Mouse (Mus musculus) liver, embryonic 14.5 days (tissue): ENCODE results near the gene Slco4a1. TPM values are rescaled to one million over a fixed set of nuclear protein-coding genes. Genes with fewer than 3 reads are reported as not detected.

ENCODE experiments used
- ATAC-seq: fragments of 200-750 bp; cut with Nextera tagmentation; 2 replicates; pipeline ENCODE4 v1.8.0; 2017; ENCODE audit warnings: moderate number of reproducible peaks, mild to moderate bottlenecking, moderate library complexity; ENCODE audit not compliant: insufficient read depth
- DNase-seq, 3 experiments: peaks; one replicate each; pipeline ENCODE4 v3.0.0-alpha.2; 2012 to 2013; ENCODE audit warnings: low read depth in 3 of 3, low spot score in 3 of 3
- H3K27ac ChIP-seq: fragments of 300-500 bp; sonication (generic); 2 replicates; pipeline ENCODE4 v1.5.1; 2014; ENCODE audit warnings: moderate library complexity, mild to moderate bottlenecking, control low read depth, inconsistent platforms
- H3K27me3 ChIP-seq: fragments of 300-500 bp; sonication (generic); 2 replicates; pipeline ENCODE4 v1.6.1; 2014; ENCODE audit warnings: mild to moderate bottlenecking, low read length, moderate library complexity; ENCODE audit not compliant: control insufficient read depth, insufficient read depth
- H3K36me3 ChIP-seq: fragments of 300-500 bp; sonication (generic); replicated peaks from 2 replicates; pipeline ENCODE4 v1.6.1; 2014; ENCODE audit warnings: low read depth; ENCODE audit not compliant: control insufficient read depth, insufficient read depth
- H3K4me1 ChIP-seq, 2 experiments: fragments of 200-500 bp in 1 of 2; fragments of 300-500 bp in 1 of 2; sonication (generic) in 1 of 2; replicated peaks; 2 replicates each; pipeline ENCODE4 v1.6.1; 2012 to 2014; ENCODE audit warnings: antibody characterized with exemption in 1 of 2, inconsistent platforms in 1 of 2, low read length in 1 of 2; ENCODE audit not compliant: control insufficient read depth in 2 of 2, insufficient read depth in 2 of 2
- H3K4me2 ChIP-seq: fragments of 300-500 bp; sonication (generic); 2 replicates; pipeline ENCODE4 v1.6.1; 2014; ENCODE audit warnings: low read depth, mild to moderate bottlenecking, control low read depth, moderate library complexity
- H3K4me3 ChIP-seq, 2 experiments: fragments of 200-500 bp in 1 of 2; fragments of 300-500 bp in 1 of 2; sonication (generic) in 1 of 2; 2 replicates each; pipeline ENCODE4 v1.5.1; 2012 to 2014; ENCODE audit warnings: low read depth in 2 of 2, low read length in 2 of 2, mild to moderate bottlenecking in 2 of 2, control low read depth in 1 of 2, inconsistent platforms in 1 of 2, moderate library complexity in 1 of 2; ENCODE audit not compliant: insufficient read depth in 1 of 2
- H3K9ac ChIP-seq: fragments of 300-500 bp; sonication (generic); replicated peaks from 2 replicates; pipeline ENCODE4 v1.6.1; 2014; ENCODE audit warnings: mild to moderate bottlenecking, control low read depth, moderate library complexity
- H3K9me3 ChIP-seq: fragments of 300-500 bp; sonication (generic); 2 replicates; pipeline ENCODE4 v1.6.1; 2016; ENCODE audit warnings: low read length, mixed read lengths; ENCODE audit not compliant: control insufficient read depth
- CTCF ChIP-seq: IDR thresholded peaks from 2 replicates; pipeline ENCODE4 v1.5.1; 2016; ENCODE audit warnings: antibody characterized with exemption, low read depth, control low read depth
- EP300 ChIP-seq: IDR thresholded peaks from 2 replicates; pipeline ENCODE4 v1.6.1; 2016; ENCODE audit warnings: antibody characterized with exemption, low read depth
- WGBS: fragments of 180-500 bp; shearing (Covaris S2); extraction: QIAGEN DNeasy Blood & Tissue Kit; methylation state at CpG from one replicate; pipeline ENCODE4 v1.1.7; 2014; ENCODE audit not compliant: insufficient replicate concordance; 5-methylcytosine and 5-hydroxymethylcytosine counted together
- polyA plus RNA-seq, 2 experiments: library from polyadenylated mRNA; depleted of rRNA in 1 of 2; stranded (reverse) in 1 of 2; unstranded in 1 of 2; fragments of >200 nt; fragmentation: Nextera tagmentation in 1 of 2; extraction: Ambion mirVana in 1 of 2; gene quantifications; 2 replicates each; pipeline versions ENCODE4 v1.2.1 to v1.2.3; 2012 to 2014

Gene Slco4a1
- polyA plus RNA-seq, 2 experiments: 0.28 to 0.65 TPM

DNA sequence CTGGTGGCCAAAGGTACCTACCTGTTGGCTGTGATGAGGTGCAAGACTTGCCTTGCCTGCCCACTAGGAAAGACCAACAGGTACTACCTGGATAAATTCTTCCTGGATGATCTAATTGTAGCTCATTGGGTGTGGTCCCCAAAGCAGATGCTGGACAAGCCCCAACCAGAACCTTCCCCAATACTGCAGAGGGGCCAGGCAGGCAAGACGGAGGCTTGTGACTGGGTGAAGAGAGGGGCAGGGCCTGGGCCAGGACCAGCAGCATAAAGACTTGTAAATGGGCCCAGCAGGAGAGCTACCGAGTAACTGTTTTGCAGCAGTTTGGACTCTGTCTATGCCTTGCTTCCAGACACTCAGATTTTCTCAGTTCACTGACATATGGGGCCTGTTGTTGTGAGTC is 1.6 kb downstream of the Slco4a1 start:
- Histone ChIP-seq H3K9ac (no peak overlapping the region), H3K4me2 (no peak overlapping the region), H3K4me1 (peaks cover 0 to 4% of the 10 kb centered on the region in 2 experiments; a peak in 1 of 4 replicates), H3K36me3 (no peaks in the 10 kb centered on the region), H3K9me3 (no peaks in the 10 kb centered on the region), H3K27me3 (peaks cover 16% of the 10 kb centered on the region), H3K4me3 (no peak overlapping the region), H3K27ac (no peak overlapping the region)
- ATAC-seq: no peak
- WGBS: 68% methylated on average over 2 of the region's 2 CpGs
- no peak for TF ChIP-seq EP300
- no peak for TF ChIP-seq CTCF
- DNase-seq: no peak

- Histone ChIP-seq H3K27ac (no peak overlapping the region), H3K27me3 (peaks cover 16% of the 10 kb centered on the region), H3K9ac (no peak overlapping the region), H3K36me3 (no peaks in the 10 kb centered on the region), H3K4me1 (peaks cover 0 to 4% of the 10 kb centered on the region in 2 experiments; a peak in 1 of 4 replicates), H3K9me3 (no peaks in the 10 kb centered on the region), H3K4me2 (no peak overlapping the region), H3K4me3 (no peak overlapping the region)
- ATAC-seq (no peak), DNase-seq (no peak)
- WGBS: 60% methylated on average over 4 of the region's 4 CpGs
- TF ChIP-seq CTCF (no peak), EP300 (no peak)
Observed at GRCm38 (mm10) chr2:180459437-180459836, 3.4 kb downstream of the Slco4a1 start.

DNA sequence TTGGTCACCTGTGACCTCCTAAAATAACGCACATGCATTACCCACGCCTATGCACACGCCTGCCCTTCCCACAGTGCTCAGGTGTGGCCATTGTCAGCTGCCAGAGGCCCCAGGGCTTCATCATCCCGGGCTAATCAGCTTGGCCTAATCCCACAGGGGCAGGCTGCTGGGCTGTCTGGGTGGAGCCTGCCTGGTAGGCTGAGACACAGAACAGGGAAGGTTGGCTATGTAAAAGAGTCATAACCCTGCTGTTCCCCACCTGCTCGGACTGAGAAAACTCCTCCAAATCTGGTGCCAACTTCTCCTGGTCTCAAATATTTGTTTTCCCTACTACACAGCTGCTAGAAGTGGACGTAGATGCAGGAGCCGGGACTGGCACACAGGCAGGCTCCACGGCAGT is 4.8 kb downstream of the Slco4a1 start:
- no peak for ATAC-seq
- WGBS: 51% methylated on average over 8 of the region's 8 CpGs

DNA sequence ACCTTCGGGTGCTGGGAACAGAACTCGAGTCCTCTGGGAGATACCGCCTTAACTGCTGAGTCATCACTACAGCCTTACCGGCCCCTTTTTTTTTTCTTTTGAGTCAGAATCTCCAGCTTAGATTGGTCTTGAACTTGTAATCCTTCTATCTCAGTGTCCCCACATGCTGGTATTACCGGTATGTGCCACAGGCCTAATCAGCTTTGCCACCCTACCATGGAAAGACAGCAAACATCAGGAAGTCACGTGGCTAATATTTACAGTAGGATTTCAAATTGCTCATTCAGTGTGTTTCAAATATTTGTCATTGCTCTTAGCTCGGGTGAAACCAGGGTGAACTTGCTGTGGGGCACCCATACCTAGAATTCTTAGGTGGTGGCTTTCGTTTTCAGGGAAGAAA is 6.5 kb downstream of the Slco4a1 start:
- no peak for ATAC-seq
- H3K4me2 ChIP-seq: no peak overlapping the region
- WGBS: 57% methylated on average over 8 of the region's 8 CpGs
- H3K36me3 ChIP-seq: no peaks in the 10 kb centered on the region
- TF ChIP-seq EP300 (no peak), CTCF (no peak)
- no peaks in the 10 kb centered on the region for H3K9me3 ChIP-seq
- no peak overlapping the region for H3K27ac ChIP-seq
- no peak overlapping the region for H3K4me3 ChIP-seq
- DNase-seq: no peak
- no peak overlapping the region for H3K9ac ChIP-seq
- no peaks in the 10 kb centered on the region for H3K4me1 ChIP-seq
- peaks cover 1% of the 10 kb centered on the region for H3K27me3 ChIP-seq

More for the DNA sequence above, 4.8 kb downstream of the Slco4a1 start:
- no peaks in the 10 kb centered on the region for H3K36me3 ChIP-seq
- no peak overlapping the region for H3K9ac ChIP-seq
- H3K4me2 ChIP-seq: no peak overlapping the region
- H3K27me3 ChIP-seq: peaks cover 16% of the 10 kb centered on the region
- H3K9me3 ChIP-seq: no peaks in the 10 kb centered on the region
- H3K4me3 ChIP-seq: no peak overlapping the region
- no peak for DNase-seq
- peaks cover 0 to under 1% of the 10 kb centered on the region in 2 experiments; a peak in 1 of 4 replicates for H3K4me1 ChIP-seq
- H3K27ac ChIP-seq: no peak overlapping the region
- TF ChIP-seq EP300 (no peak), CTCF (no peak)

- Histone ChIP-seq H3K4me3 (no peak overlapping the region), H3K4me2 (no peak overlapping the region), H3K27ac (no peak overlapping the region), H3K36me3 (no peaks in the 10 kb centered on the region), H3K4me1 (no peaks in the 10 kb centered on the region), H3K27me3 (no peaks in the 10 kb centered on the region), H3K9ac (no peak overlapping the region), H3K9me3 (no peaks in the 10 kb centered on the region)
- ATAC-seq: no peak
- WGBS: 65% methylated on average over 7 of the region's 7 CpGs
- TF ChIP-seq CTCF (no peak), EP300 (no peak)
- no peak for DNase-seq
Observed at GRCm38 (mm10) chr2:180466505-180466904, 10.5 kb downstream of the Slco4a1 start.
